In genomic region chr13:56586046-56586445, GRCm38 (mm10) we compare ENCODE assay signal across 27 mouse cellular contexts. TPM values are rescaled to one million over a fixed set of nuclear protein-coding genes. Genes with fewer than 3 reads are reported as not detected.
DNase-seq lines count a peak whose midpoint lies in the region; ATAC-seq lines count a peak whose summit lies in the region.
"Had no signal": no experiment of that assay in that cellular context is flagged by ENCODE, and none has a peak within 500 bp of the region (broad histone marks: within the 10 kb centered on the region; RNA-seq: fewer than 3 reads in every experiment).

No protein-coding gene starts in this region.

- H3K36me3 ChIP-seq in hindbrain, embryonic 12.5 days: no peaks in the 10 kb centered on the region
- H3K36me3 ChIP-seq: embryonic facial prominence, embryonic 13.5 days; forebrain, embryonic 12.5 days had no signal

- peaks cover 23% of the 10 kb centered on the region for H3K4me1 ChIP-seq in hindbrain, embryonic 12.5 days

- H3K4me3 ChIP-seq in hindbrain, embryonic 12.5 days: no peak overlapping the region
- H3K4me3 ChIP-seq: embryonic facial prominence, embryonic 13.5 days; forebrain, embryonic 12.5 days; heart, adult 2 months had no signal

- WGBS in hindbrain, embryonic 12.5 days: 75% methylated on average over 3 of the region's 3 CpGs

- H3K9ac ChIP-seq in hindbrain, embryonic 12.5 days: no peak overlapping the region
- H3K9ac ChIP-seq: embryonic facial prominence, embryonic 13.5 days; forebrain, embryonic 12.5 days had no signal

- H3K27ac ChIP-seq in hindbrain, embryonic 12.5 days: no peak overlapping the region
- H3K27ac ChIP-seq: embryonic facial prominence, embryonic 13.5 days; forebrain, embryonic 12.5 days; heart, adult 2 months had no signal

- peak; percentile 54 for DNase-seq in adrenal gland, postnatal 14 days
- no peak for DNase-seq in adrenal gland, postnatal 10 days
- peak; percentile 56 to 79 for DNase-seq in lung, adult 18-20 months
- no peak for DNase-seq in lung, postnatal 4 days
- peak; percentile 39 for DNase-seq in lung, postnatal 14 days
- DNase-seq in right cerebral cortex, postnatal 25 days: no peak
- DNase-seq: cerebellum, adult 11-12 months; cerebellum, adult 9-10 months; cerebellum, postnatal 25 days; gastrocnemius, postnatal 14 days; heart, adult 2 months; heart, postnatal 36 days had no signal

- ATAC-seq in hindbrain, embryonic 12.5 days (ENCODE audit: low FRiP score): no peak
- ATAC-seq: activated CD4-positive, CD25-positive, alpha-beta regulatory T cell, adult 4 months; forebrain, embryonic 16.5 days; hindbrain, embryonic 16.5 days; inflammation-experienced regulatory T-cells, adult 6 months had no signal

- H3K9me3 ChIP-seq in hindbrain, embryonic 12.5 days (replicated peaks): no peaks in the 10 kb centered on the region
- H3K9me3 ChIP-seq: embryonic facial prominence, embryonic 13.5 days; forebrain, embryonic 12.5 days had no signal

- H3K27me3 ChIP-seq in hindbrain, embryonic 12.5 days: no peaks in the 10 kb centered on the region
- H3K27me3 ChIP-seq: embryonic facial prominence, embryonic 13.5 days had no signal

- H3K4me2 ChIP-seq in hindbrain, embryonic 12.5 days (replicated peaks): no peak overlapping the region
- H3K4me2 ChIP-seq: embryonic facial prominence, embryonic 13.5 days; forebrain, embryonic 12.5 days had no signal

RNA-seq across cellular contexts. Expression of gene Tgfbi, which starts 23.3 kb away (rescaled TPM):
- 40.1 and 59.6 TPM in 2 replicates for total RNA-seq in adrenal gland, postnatal 14 days (2021)
- total RNA-seq in adrenal gland, postnatal 10 days (2021): 10 to 100 TPM; 52.0 to 57.7 TPM
- polyA plus RNA-seq in hindbrain, embryonic 12.5 days (2016; fragmentation: Nextera tagmentation; extraction: Ambion mirVana): 65.5 and 72.2 TPM in 2 replicates
- total RNA-seq: MEL had no signal

RNA-seq across cellular contexts. Expression of gene Lect2, which starts 37.7 kb away (rescaled TPM):
- total RNA-seq in adrenal gland, postnatal 14 days (2021): 1.3 and 46.7 TPM in 2 replicates
- 10 to 100 TPM; 31.2 to 68.1 TPM for total RNA-seq in adrenal gland, postnatal 10 days (2021)
- polyA plus RNA-seq in hindbrain, embryonic 12.5 days (2016; fragmentation: Nextera tagmentation; extraction: Ambion mirVana): not detected in 2 replicates
- total RNA-seq: adrenal gland, adult 18-20 months; gastrocnemius, postnatal 14 days; heart, adult 2 months; heart, postnatal 36 days; MEL had no signal
- polyA plus RNA-seq: activated CD4-positive, CD25-positive, alpha-beta regulatory T cell, adult 4 months; C2C12; cortical plate, adult 2 months; embryonic facial prominence, embryonic 13.5 days; forebrain, embryonic 12.5 days; forebrain, embryonic 16.5 days; frontal cortex, adult 2 months; gonadal fat pad, adult 2 months; heart, adult 2 months; heart, embryonic 14.5 days; hindbrain, embryonic 11.5 days; hindbrain, embryonic 16.5 days; inflammation-experienced regulatory T-cells, adult 6 months had no signal

Comparison
In these comparisons a context has a peak if more than half of its experiments do, and no peak if none do; other contexts are left out.
1. DNase-seq: peak in adrenal gland, postnatal 14 days (single experiment), lung, adult 18-20 months (2 of 2) and lung, postnatal 14 days (single experiment); none in adrenal gland, postnatal 10 days (single experiment), lung, postnatal 4 days (0 of 2) and right cerebral cortex, postnatal 25 days (single experiment).